Mouse (Mus musculus) frontal cortex, adult 2 months (tissue): ENCODE data around the gene Atxn7l1. TPM values are rescaled to one million over a fixed set of nuclear protein-coding genes. Genes with fewer than 3 reads are reported as not detected.

ENCODE experiments used
- DNase-seq, 2 experiments: peaks; one replicate each; pipeline ENCODE4 v3.0.0; 2022; ENCODE audit warnings: low spot score in 1 of 2; ENCODE audit errors: extremely low spot score in 1 of 2
- polyA plus RNA-seq: library from polyadenylated mRNA; depleted of rRNA; stranded (reverse); fragments of >200 nt; gene quantifications from 2 replicates; pipeline ENCODE4 v1.2.3, GENCODE M21; 2012; rRNA removed

The Atxn7l1 gene
- 37.0 and 43.7 TPM in 2 replicates for polyA plus RNA-seq

DNA sequence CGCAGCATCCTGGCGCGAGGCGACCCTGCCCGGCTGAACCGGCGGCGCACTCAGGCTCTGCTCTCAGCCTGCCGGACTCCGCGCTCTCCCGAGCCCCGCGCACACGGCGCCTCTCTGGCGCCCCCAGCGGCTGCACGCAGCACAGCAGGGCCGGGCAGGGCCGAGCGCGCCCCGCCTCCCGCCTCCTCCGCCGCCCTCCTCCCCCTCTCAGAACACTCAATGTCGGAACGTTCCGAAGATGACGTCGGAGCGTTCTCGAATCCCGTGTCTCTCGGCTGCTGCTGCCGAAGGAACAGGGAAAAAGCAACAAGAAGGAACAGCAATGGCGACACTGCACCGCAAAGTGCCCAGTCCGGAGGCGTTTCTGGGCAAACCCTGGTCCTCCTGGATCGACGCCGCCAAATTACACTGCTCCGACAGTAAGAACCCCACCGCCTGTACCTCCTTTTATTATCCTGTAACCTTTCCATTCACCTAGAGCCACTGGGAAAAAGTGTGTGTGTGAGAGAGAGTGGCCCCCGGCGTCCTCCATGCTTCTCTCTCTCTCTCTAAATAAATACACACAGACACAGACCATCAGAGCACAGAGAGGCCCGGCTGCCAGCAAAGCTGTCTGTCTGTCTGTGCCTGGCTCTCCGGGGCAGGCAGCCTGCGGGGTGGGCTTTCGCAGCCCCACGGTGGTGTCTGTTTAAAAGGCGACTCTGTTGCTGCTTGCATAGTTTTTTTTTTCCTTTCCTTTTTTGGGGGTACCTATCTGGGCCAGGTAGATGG lies at the start of gene Atxn7l1:
TSS of gene Atxn7l1 (plus strand) at position 197 of the 771 bp plus-strand sequence.
- peak; percentile 85 to 95 for DNase-seq

GRCm38 (mm10) chr12:33101627-33102026 lies 45.9 kb upstream of the Atxn7l1 start:
- no peak for DNase-seq

DNA sequence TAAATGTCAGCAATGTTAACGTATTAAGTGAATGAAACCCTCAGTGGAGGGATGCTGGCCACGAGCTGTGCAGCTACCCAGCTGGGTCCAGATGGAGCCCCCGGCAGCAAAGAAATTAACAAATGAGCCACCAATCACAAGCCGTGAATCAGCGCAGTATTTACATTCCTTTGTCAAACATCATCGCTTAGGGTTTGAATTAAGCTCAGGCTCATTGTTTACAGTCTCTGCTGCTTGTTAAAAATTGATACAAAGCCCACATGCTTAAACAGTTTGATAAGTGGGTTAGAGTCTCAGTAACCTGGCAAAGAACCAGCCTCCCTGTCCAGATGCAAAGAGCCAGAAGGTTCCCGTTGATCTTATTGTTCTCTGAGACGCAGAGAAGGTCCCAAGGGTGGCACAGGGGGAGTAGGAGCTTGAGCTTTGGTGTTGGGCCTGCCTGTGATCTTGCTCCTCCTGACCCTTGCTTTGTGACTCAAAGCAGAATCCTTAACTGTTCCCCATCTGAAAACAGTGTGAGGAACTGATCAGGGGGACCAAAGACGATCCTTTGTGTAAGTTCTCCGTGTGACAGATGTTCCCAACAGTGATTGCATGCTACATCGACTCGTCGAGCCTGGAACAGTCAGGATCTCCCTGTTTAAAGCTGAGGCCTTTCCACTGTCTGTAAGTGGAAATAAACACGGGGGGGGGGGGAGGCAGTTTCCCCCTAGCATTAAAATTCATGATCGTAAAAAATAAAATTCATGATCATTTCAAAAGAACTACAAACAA lies 45.0 kb upstream of the Atxn7l1 start:
- no peak for DNase-seq

GRCm38 (mm10) chr12:33105724-33106123 lies 41.8 kb upstream of the Atxn7l1 start:
- DNase-seq, result no peak

DNA sequence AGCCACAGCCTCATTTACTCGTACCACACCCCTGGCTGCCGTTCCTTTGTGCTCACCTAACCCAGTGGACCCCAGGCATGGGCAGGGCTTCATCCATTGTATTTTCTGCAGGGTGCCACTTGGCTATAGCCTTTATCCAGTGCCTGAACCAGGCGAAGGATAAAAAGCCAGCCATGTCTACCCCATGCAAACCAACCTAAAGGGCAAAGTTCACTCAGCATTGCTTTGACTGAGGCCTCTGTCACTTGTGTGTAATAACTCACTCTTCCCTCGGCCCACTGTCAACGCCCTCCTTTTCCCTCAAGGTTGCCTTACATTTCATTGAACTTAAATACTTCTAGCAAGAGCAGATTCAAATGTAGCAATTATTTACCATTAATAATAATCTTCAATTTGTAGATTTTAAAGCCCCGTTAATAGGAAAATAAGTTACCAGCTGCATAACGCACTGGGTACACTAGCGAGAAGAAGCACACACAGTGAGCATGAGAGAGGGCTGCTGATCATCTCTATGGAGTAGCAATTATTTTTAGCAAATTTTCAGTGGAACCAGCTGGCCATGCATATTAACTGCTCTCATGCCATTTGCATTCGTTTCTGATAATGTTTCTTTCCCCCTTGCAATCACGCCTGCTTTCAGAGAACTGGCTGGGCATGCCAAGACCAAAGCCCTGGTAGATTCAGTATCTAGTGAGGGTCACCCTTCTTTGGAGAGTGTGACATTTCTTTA lies 40.9 kb upstream of the Atxn7l1 start:
- DNase-seq, result no peak

GRCm38 (mm10) chr12:33109531-33109930 lies 38.0 kb upstream of the Atxn7l1 start:
- DNase-seq, result peak in 1 of 2 experiments; percentile 63

DNA sequence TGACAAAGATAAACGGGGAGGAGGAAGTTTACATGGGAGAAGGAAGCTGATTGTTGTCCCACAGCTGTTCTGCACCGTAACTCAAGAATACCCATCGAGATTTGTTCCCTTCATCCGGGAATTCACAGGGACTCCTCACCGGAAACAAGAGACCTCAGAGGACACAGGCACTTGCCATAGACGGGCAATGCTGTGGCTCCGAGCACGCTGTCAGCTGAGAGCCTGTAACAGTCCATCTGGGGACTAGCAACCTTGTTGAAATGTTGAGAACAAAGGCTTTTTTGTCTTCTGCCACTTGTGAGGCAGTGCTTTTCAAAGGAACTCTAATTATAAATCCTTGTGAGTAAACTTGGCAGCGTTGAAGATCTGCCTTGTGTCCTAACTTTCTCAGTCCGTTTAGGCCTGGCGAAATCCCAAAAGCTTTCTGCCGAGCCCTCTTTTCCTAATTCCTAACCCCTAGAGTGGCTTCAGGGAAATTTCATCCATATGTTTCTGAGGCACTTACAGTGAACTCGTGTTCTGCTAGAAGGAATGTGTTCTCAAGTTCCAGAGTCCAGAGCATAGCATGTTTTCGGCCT lies 36.5 kb upstream of the Atxn7l1 start:
- DNase-seq, result peak; percentile 17 to 47

- DNase-seq, result no peak
These were observed 28.7 kb upstream of the Atxn7l1 start for GRCm38 (mm10) chr12:33118624-33119301.

- no peak for DNase-seq
These were observed 21.8 kb upstream of the Atxn7l1 start for GRCm38 (mm10) chr12:33125594-33126227.

- no peak for DNase-seq
These were observed 21.2 kb upstream of the Atxn7l1 start for GRCm38 (mm10) chr12:33126243-33126642.

DNA sequence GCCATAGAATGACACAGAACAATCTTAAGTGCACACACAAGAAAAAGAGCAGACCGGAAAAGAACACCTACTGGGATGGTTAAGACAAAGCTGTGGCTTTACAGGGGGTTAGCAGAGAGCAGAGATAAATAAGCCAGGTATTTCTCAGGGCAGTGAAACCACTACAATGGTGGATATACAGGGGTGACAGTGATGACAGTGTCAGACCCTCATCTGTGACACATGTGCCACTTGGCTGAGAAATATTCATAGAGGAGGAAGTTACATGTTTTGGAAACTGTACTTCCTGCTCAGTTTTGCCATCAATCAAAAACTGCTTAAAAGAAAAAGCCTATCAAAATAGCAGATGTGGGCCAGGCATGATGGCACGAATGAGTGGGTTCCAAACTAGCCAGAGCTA lies 19.4 kb upstream of the Atxn7l1 start:
- no peak for DNase-seq

GRCm38 (mm10) chr12:33128702-33129101 lies 18.8 kb upstream of the Atxn7l1 start:
- DNase-seq, result no peak

DNA sequence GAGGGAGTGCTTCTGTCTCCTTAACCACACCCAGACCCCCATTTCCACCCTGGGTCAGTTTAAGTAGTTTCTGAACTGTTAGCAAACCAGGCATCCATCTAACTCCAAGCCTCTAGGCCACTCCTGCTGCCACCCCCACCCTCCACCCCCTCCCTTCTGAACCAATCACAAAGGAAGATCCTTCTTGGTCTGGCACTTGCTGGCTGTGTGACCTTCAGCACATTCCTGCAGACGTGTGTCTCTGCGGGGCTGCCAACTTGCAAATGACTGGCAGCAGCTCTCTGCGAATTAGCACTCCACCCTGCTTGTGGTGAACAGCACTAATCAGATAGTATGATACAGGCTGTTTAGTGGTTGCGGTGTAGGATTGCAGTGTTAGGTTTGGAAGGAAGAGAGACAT lies 18.1 kb upstream of the Atxn7l1 start:
- DNase-seq, result no peak

GRCm38 (mm10) chr12:33130401-33130800 lies 17.1 kb upstream of the Atxn7l1 start:
- DNase-seq, result peak; percentile 68 to 77

- no peak for DNase-seq
These were observed 15.7 kb upstream of the Atxn7l1 start for GRCm38 (mm10) chr12:33131796-33132195.

- DNase-seq, result no peak
These were observed 9.6 kb upstream of the Atxn7l1 start for GRCm38 (mm10) chr12:33137857-33138256.

- no peak for DNase-seq
These were observed 8.4 kb upstream of the Atxn7l1 start for GRCm38 (mm10) chr12:33139083-33139482.

DNA sequence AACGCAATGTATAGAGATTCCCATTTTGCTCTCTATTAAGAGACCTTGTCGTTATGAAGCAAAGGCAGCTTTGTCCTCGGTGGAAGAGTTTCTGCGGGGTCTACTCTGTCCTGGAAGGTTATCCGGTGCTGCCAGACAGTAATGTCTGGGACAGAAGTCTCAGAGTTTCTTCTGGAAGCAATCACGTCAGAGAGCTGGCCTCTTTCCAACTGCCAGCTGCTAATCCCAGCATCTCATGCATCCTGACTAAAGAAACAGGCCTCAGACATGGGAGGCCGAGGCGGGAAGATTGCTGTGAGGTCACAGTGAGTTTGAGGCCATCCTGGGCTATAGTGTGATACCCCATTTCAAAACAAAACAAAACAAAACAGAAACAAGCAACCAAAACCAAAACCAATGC lies 3.0 kb upstream of the Atxn7l1 start:
- DNase-seq, result peak in 1 of 2 experiments; percentile 41

- peak in 1 of 2 experiments; percentile 30 for DNase-seq
These were observed 665 bp upstream of the Atxn7l1 start for GRCm38 (mm10) chr12:33146622-33147433.
